Comparison of ENCODE assay signal across 9 mouse cellular contexts in the genomic region with DNA sequence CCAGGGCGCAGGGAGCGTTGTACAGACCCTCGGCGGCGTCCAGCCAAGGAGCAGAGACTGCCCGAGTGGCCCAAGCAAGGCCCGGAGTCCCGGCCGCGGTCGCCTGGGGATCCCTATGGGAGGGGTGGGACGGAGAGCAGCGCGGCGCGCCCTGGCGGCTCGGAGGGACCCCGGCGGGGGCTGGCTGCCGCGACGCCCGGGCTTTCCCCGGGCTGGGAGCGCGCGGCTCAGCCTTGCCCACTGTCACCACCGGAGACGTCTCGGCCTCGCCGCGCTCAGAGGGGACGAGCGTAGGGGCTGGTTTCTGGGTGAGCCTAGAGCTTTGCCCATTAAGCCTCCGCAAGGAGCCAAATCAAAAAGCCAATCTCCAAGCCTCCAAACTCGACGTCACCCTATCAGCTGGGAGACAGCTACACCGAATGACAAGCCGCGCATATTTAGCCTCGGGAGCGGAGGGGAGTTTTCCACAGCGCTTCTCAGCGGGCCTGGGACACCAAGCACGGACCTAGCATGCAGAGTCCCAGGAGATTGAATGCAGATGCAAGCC. TPM values are rescaled to one million over a fixed set of nuclear protein-coding genes. Genes with fewer than 3 reads are reported as not detected.
A peak's percentile ranks its signal among the peaks of the same experiment; 100 is the strongest.
DNase-seq lines count a peak whose midpoint lies in the region; ATAC-seq and TF ChIP-seq lines count a peak whose summit lies in the region.
"Had no signal": no experiment of that assay in that cellular context is flagged by ENCODE, and none has a peak within 500 bp of the region (broad histone marks: within the 10 kb centered on the region; RNA-seq: fewer than 3 reads in every experiment).

A gene (minus strand): TSS at position 306 of the 547 bp plus-strand sequence.

- H3K27me3 ChIP-seq in intestine, embryonic 15.5 days (replicated peaks) = no peaks in the 10 kb centered on the region
- peaks cover 12% of the 10 kb centered on the region for H3K27me3 ChIP-seq in liver, adult 2 months (ENCODE audit: control insufficient read depth, insufficient read depth, low read length)
- no peaks in the 10 kb centered on the region for H3K27me3 ChIP-seq in neural tube, embryonic 15.5 days (replicated peaks)

- ATAC-seq in intestine, embryonic 15.5 days = peak; percentile 80
- peak; percentile 77 for ATAC-seq in neural tube, embryonic 15.5 days (ENCODE audit: low FRiP score)
- ATAC-seq in megakaryocyte-erythroid progenitor cell, adult 5-6 weeks (replicated peaks; ENCODE audit: low FRiP score, low TSS enrichment, poor library complexity, severe bottlenecking) = no peak

- WGBS in intestine, embryonic 15.5 days = under 1% methylated on average over 46 of the region's 47 CpGs
- under 1% methylated on average over 47 of the region's 47 CpGs for WGBS in liver, adult 2 months
- under 1% methylated on average over 36 of the region's 47 CpGs for WGBS in neural tube, embryonic 15.5 days

- intact Hi-C loops in heart, postnatal 25 days (cut with DNase I) = no loop called here

- H3K9me3 ChIP-seq in intestine, embryonic 15.5 days = no peaks in the 10 kb centered on the region
- no peaks in the 10 kb centered on the region for H3K9me3 ChIP-seq in neural tube, embryonic 15.5 days (replicated peaks)

- peak within 1 kb of the TSS; percentile 51 for H3K9ac ChIP-seq in intestine, embryonic 15.5 days
- peak within 1 kb of the TSS; percentile 18; the same call in 1 of the 2 replicates for H3K9ac ChIP-seq in liver, adult 2 months (ENCODE audit: low read depth, low read length)
- peak within 1 kb of the TSS; percentile 91 for H3K9ac ChIP-seq in neural tube, embryonic 15.5 days (replicated peaks)

- H3K4me3 ChIP-seq in intestine, embryonic 15.5 days (replicated peaks) = peak within 1 kb of the TSS; percentile 51
- peak within 1 kb of the TSS; percentile 25; the same call in 1 of the 2 replicates for H3K4me3 ChIP-seq in liver, adult 2 months (ENCODE audit: insufficient read depth, low read depth, low read length)
- peak within 1 kb of the TSS; percentile 73 for H3K4me3 ChIP-seq in neural tube, embryonic 15.5 days (replicated peaks)

- H3K4me2 ChIP-seq in intestine, embryonic 15.5 days (replicated peaks) = peak within 1 kb of the TSS; percentile 99
- peak within 1 kb of the TSS; percentile 91 for H3K4me2 ChIP-seq in neural tube, embryonic 15.5 days

- 0 out of 2 replicates have a peak within 1 kb of the TSS, but pooled peaks have one; percentile 24 for H3K27ac ChIP-seq in intestine, embryonic 15.5 days
- no peak within 1 kb of the TSS for H3K27ac ChIP-seq in liver, adult 2 months (replicated peaks; ENCODE audit: insufficient read depth, low read depth, low read length)
- peak within 1 kb of the TSS; percentile 94 for H3K27ac ChIP-seq in neural tube, embryonic 15.5 days (replicated peaks)

- TF ChIP-seq POLR2A in liver, adult 2 months (IDR thresholded peaks at IDR 0.05; ENCODE audit: extremely low read depth, insufficient read depth, low read length) = no peak

- peaks cover 5% of the 10 kb centered on the region; the same call in 1 of the 2 replicates for H3K4me1 ChIP-seq in intestine, embryonic 15.5 days (replicated peaks)
- H3K4me1 ChIP-seq in liver, adult 2 months (ENCODE audit: control insufficient read depth, insufficient read depth, low read length) = no peaks in the 10 kb centered on the region; the same call in 1 of the 2 replicates
- peaks cover 32% of the 10 kb centered on the region for H3K4me1 ChIP-seq in neural tube, embryonic 15.5 days

- H3K79me2 ChIP-seq in liver, adult 2 months (ENCODE audit: control insufficient read depth, insufficient read depth, low read length) = no peaks in the 10 kb centered on the region

- peak; percentile 85 for DNase-seq in heart, adult 11 months
- no peak for DNase-seq in heart, postnatal 25 days (ENCODE audit: low spot score)
- peak; percentile 76 to 80 for DNase-seq in cerebellum, postnatal 10 days
- DNase-seq in frontal cortex, postnatal 14 days (ENCODE audit: low spot score in 2 of 2) = peak; percentile 62 to 65
- DNase-seq in liver, adult 2 months (ENCODE audit: extremely low read depth, low read depth, low spot score) = peak; percentile 1

- no peaks in the 10 kb centered on the region for H3K36me3 ChIP-seq in intestine, embryonic 15.5 days
- H3K36me3 ChIP-seq in liver, adult 2 months (ENCODE audit: control insufficient read depth, insufficient read depth, low read length) = no peaks in the 10 kb centered on the region
- H3K36me3 ChIP-seq in neural tube, embryonic 15.5 days = no peaks in the 10 kb centered on the region

- no peak for TF ChIP-seq CTCF in liver, adult 2 months (IDR thresholded peaks at IDR 0.05; ENCODE audit: low read depth, low read length)

RNA-seq across cellular contexts. Expression of the gene that starts here (rescaled TPM):
- total RNA-seq in heart, postnatal 25 days (2021) = under 1 TPM; 0.11 to 0.13 TPM
- 0.40 and 0.72 TPM in 2 replicates for polyA plus RNA-seq in intestine, embryonic 15.5 days (2015; fragmentation: Nextera tagmentation; extraction: Ambion mirVana)
- under 0.01 and 0.07 TPM in 2 replicates for total RNA-seq in liver, adult 2 months (2014; rRNA removed)
- 0.01 TPM in 1 of 2 replicates, not detected in the other for polyA plus RNA-seq in liver, adult 2 months (2012; rRNA removed)
- 11.0 and 12.4 TPM in 2 replicates for polyA plus RNA-seq in neural tube, embryonic 15.5 days (2015; fragmentation: Nextera tagmentation; extraction: Ambion mirVana)
- not detected in 2 replicates for total RNA-seq in megakaryocyte-erythroid progenitor cell, adult 5-6 weeks (2014; fragmentation: Nextera tagmentation)
- 0.34 TPM in 1 of 2 replicates, not detected in the other for total RNA-seq in megakaryocyte-erythroid progenitor cell, adult 5-6 weeks (2017)
- total RNA-seq: hematopoietic stem cell, adult 5-6 weeks had no signal

Comparison
In these comparisons a context has a peak if more than half of its experiments do, and no peak if none do; other contexts are left out.
1. Peak in ATAC-seq, H3K4me3 ChIP-seq, H3K27ac ChIP-seq, H3K9ac ChIP-seq and H3K4me2 ChIP-seq in intestine, embryonic 15.5 days; RNA of the gene not detected or under 1 TPM.
2. Peak in DNase-seq, H3K4me3 ChIP-seq and H3K9ac ChIP-seq in liver, adult 2 months; RNA of the gene not detected or under 1 TPM.
3. H3K9ac ChIP-seq: peak in every context shown above with its lines; median percentile 91 in neural tube, embryonic 15.5 days; 51 in intestine, embryonic 15.5 days; 18 in liver, adult 2 months.